Mouse (Mus musculus) stomach, postnatal 0 days (tissue): ENCODE results near the gene Iqcf3.

Experiments
- CTCF ChIP-seq: IDR thresholded peaks from 2 replicates; pipeline ENCODE4 v1.5.1; 2016; ENCODE audit warnings: antibody characterized with exemption, low read depth, mild to moderate bottlenecking, moderate library complexity
- EP300 ChIP-seq: optimal IDR thresholded peaks from 2 replicates; pipeline ENCODE3; 2016; ENCODE audit warnings: antibody characterized with exemption

- TF ChIP-seq CTCF (no peak), EP300 (no peak)
These were observed 100.4 kb downstream of the Iqcf3 start for GRCm38 (mm10) chr9:106461026-106461415.
